Mouse (Mus musculus) erythroblast, embryonic 14.5 days (primary cell): ENCODE results near the gene Strap. TPM values are rescaled to one million over a fixed set of nuclear protein-coding genes. Genes with fewer than 3 reads are reported as not detected.
A peak's percentile ranks its signal among the peaks of the same experiment; 100 is the strongest.

Experiments used
- H3K27me3 ChIP-seq: 2 replicates; pipeline ENCODE4 v1.6.1; 2012; ENCODE audit warnings: inconsistent platforms; ENCODE audit not compliant: control insufficient read depth
- H3K36me3 ChIP-seq: 2 replicates; pipeline ENCODE4 v1.6.1; 2012; ENCODE audit warnings: mild to moderate bottlenecking, inconsistent platforms; ENCODE audit not compliant: control insufficient read depth
- H3K4me1 ChIP-seq: 2 replicates; pipeline ENCODE4 v1.6.1; 2012; ENCODE audit warnings: inconsistent platforms; ENCODE audit not compliant: control insufficient read depth
- H3K4me3 ChIP-seq: replicated peaks from 2 replicates; pipeline ENCODE3; 2012; ENCODE audit warnings: moderate library complexity, mild to moderate bottlenecking, inconsistent platforms
- H3K9me3 ChIP-seq: 2 replicates; pipeline ENCODE4 v1.6.1; 2012; ENCODE audit warnings: low read length, inconsistent platforms, mixed read lengths; ENCODE audit not compliant: control insufficient read depth
- GATA1 ChIP-seq: IDR thresholded peaks from 2 replicates; pipeline ENCODE4 v1.6.1; 2012; ENCODE audit warnings: low read length, inconsistent platforms, mixed read lengths
- TAL1 ChIP-seq: IDR thresholded peaks from 3 replicates; pipeline ENCODE4 v1.6.1; 2012; ENCODE audit warnings: low read length, inconsistent platforms, mixed read lengths
- polyA plus RNA-seq: library from polyadenylated mRNA; stranded (reverse); fragments of >175 nt; gene quantifications from 2 replicates; pipeline ENCODE4 v1.2.3, GENCODE M21; 2012

Strap gene
- 1.4 and 1.6 TPM in 2 replicates for polyA plus RNA-seq

- TF ChIP-seq GATA1 (no peak), TAL1 (no peak)
- Histone ChIP-seq H3K27me3 (peaks cover 4% of the 10 kb centered on the region), H3K4me1 (peaks cover 41% of the 10 kb centered on the region), H3K9me3 (no peaks in the 10 kb centered on the region), H3K4me3 (peak within 1 kb of the TSS; percentile 100), H3K36me3 (peaks cover 34% of the 10 kb centered on the region)
These were observed at the start of gene Strap for GRCm38 (mm10) chr6:137734846-137735609. Gene Strap (plus strand): TSS chr6:137735078.

GRCm38 (mm10) chr6:137687667-137688066 lies 47.2 kb upstream of the Strap start:
- H3K9me3 ChIP-seq: no peaks in the 10 kb centered on the region
- TF ChIP-seq TAL1 (no peak), GATA1 (no peak)
- no peaks in the 10 kb centered on the region for H3K27me3 ChIP-seq
- no peaks in the 10 kb centered on the region for H3K36me3 ChIP-seq
- H3K4me1 ChIP-seq: no peaks in the 10 kb centered on the region
- no peak overlapping the region for H3K4me3 ChIP-seq

- Histone ChIP-seq H3K36me3 (no peaks in the 10 kb centered on the region), H3K4me1 (no peaks in the 10 kb centered on the region), H3K27me3 (no peaks in the 10 kb centered on the region), H3K9me3 (no peaks in the 10 kb centered on the region), H3K4me3 (no peak overlapping the region)
- TF ChIP-seq TAL1 (no peak), GATA1 (no peak)
These were observed 46.8 kb upstream of the Strap start for GRCm38 (mm10) chr6:137688079-137688478.

- H3K36me3 ChIP-seq: no peaks in the 10 kb centered on the region
- no peaks in the 10 kb centered on the region for H3K4me1 ChIP-seq
- no peak overlapping the region for H3K4me3 ChIP-seq
- no peaks in the 10 kb centered on the region for H3K27me3 ChIP-seq
- no peaks in the 10 kb centered on the region for H3K9me3 ChIP-seq
- TF ChIP-seq TAL1 (no peak), GATA1 (no peak)
These were observed 46.3 kb upstream of the Strap start for GRCm38 (mm10) chr6:137688506-137689105.

- H3K9me3 ChIP-seq: no peaks in the 10 kb centered on the region
- no peak overlapping the region for H3K4me3 ChIP-seq
These were observed 44.2 kb upstream of the Strap start for GRCm38 (mm10) chr6:137690550-137691119.

GRCm38 (mm10) chr6:137694310-137694709 lies 40.6 kb upstream of the Strap start:
- Histone ChIP-seq H3K4me1 (no peaks in the 10 kb centered on the region), H3K4me3 (no peak overlapping the region), H3K36me3 (no peaks in the 10 kb centered on the region), H3K9me3 (no peaks in the 10 kb centered on the region), H3K27me3 (no peaks in the 10 kb centered on the region)
- TF ChIP-seq GATA1: no peak

More at GRCm38 (mm10) chr6:137690550-137691119, 44.2 kb upstream of the Strap start:
- no peak for TF ChIP-seq TAL1
- no peak for TF ChIP-seq GATA1
- H3K36me3 ChIP-seq: no peaks in the 10 kb centered on the region
- no peaks in the 10 kb centered on the region for H3K27me3 ChIP-seq
- H3K4me1 ChIP-seq: no peaks in the 10 kb centered on the region

GRCm38 (mm10) chr6:137695046-137695445 lies 39.8 kb upstream of the Strap start:
- Histone ChIP-seq H3K4me1 (no peaks in the 10 kb centered on the region), H3K9me3 (no peaks in the 10 kb centered on the region), H3K27me3 (no peaks in the 10 kb centered on the region), H3K36me3 (no peaks in the 10 kb centered on the region), H3K4me3 (no peak overlapping the region)
- TF ChIP-seq TAL1: no peak
- no peak for TF ChIP-seq GATA1

- H3K4me3 ChIP-seq: no peak overlapping the region
- H3K27me3 ChIP-seq: no peaks in the 10 kb centered on the region
- H3K36me3 ChIP-seq: no peaks in the 10 kb centered on the region
- TF ChIP-seq GATA1 (no peak), TAL1 (no peak)
- no peaks in the 10 kb centered on the region for H3K4me1 ChIP-seq
- no peaks in the 10 kb centered on the region for H3K9me3 ChIP-seq
These were observed 38.3 kb upstream of the Strap start for GRCm38 (mm10) chr6:137696445-137697204.

- H3K36me3 ChIP-seq: no peaks in the 10 kb centered on the region
- H3K4me3 ChIP-seq: no peak overlapping the region
- TF ChIP-seq TAL1 (no peak), GATA1 (no peak)
- H3K9me3 ChIP-seq: no peaks in the 10 kb centered on the region
- no peaks in the 10 kb centered on the region for H3K27me3 ChIP-seq
- H3K4me1 ChIP-seq: no peaks in the 10 kb centered on the region
These were observed 35.4 kb upstream of the Strap start for GRCm38 (mm10) chr6:137699434-137699833.
